Comparison of ENCODE assay signal across 25 mouse cellular contexts in genomic region chr10:127755246-127755645, GRCm38 (mm10). TPM values are rescaled to one million over a fixed set of nuclear protein-coding genes. Genes with fewer than 3 reads are reported as not detected.
DNase-seq lines count a peak whose midpoint lies in the region; ATAC-seq lines count a peak whose summit lies in the region.
"Had no signal": no experiment of that assay in that cellular context is flagged by ENCODE, and none has a peak within 500 bp of the region (broad histone marks: within the 10 kb centered on the region; RNA-seq: fewer than 3 reads in every experiment).

No protein-coding gene starts in this region.

- peak overlapping the region; percentile 35 to 79; a peak in 3 of 4 replicates for H3K27ac ChIP-seq in heart, embryonic 14.5 days (replicated peaks in 1 of 2; ENCODE audit: control insufficient read depth in 1 of 2, insufficient read depth in 1 of 2, low read depth in 2 of 2, low read length in 2 of 2)
- peak overlapping the region; percentile 58 for H3K27ac ChIP-seq in lung, embryonic 15.5 days
- peak overlapping the region; percentile 56 for H3K27ac ChIP-seq in heart, embryonic 16.5 days (ENCODE audit: low read length)
- H3K27ac ChIP-seq: embryonic facial prominence, embryonic 15.5 days; hindbrain, embryonic 14.5 days; intestine, embryonic 15.5 days; layer of hippocampus, adult 2 months; limb, embryonic 13.5 days; neural tube, embryonic 15.5 days had no signal

- no peak for ATAC-seq in heart, embryonic 14.5 days (ENCODE audit: insufficient number of reproducible peaks, insufficient read depth, low FRiP score, low read depth)
- ATAC-seq in lung, embryonic 15.5 days (ENCODE audit: borderline replicate concordance, extremely low read depth, low FRiP score, low TSS enrichment) = no peak
- no peak for ATAC-seq in heart, embryonic 16.5 days (replicated peaks; ENCODE audit: extremely low read depth, insufficient read depth, low FRiP score)
- ATAC-seq: activated CD4-positive, CD25-positive, alpha-beta regulatory T cell, adult 4 months; forebrain, embryonic 16.5 days; midbrain, embryonic 16.5 days had no signal

- no peaks in the 10 kb centered on the region for H3K36me3 ChIP-seq in heart, embryonic 14.5 days (ENCODE audit: control insufficient read depth, insufficient read depth, low read length)
- H3K36me3 ChIP-seq in lung, embryonic 15.5 days = no peaks in the 10 kb centered on the region
- no peaks in the 10 kb centered on the region for H3K36me3 ChIP-seq in heart, embryonic 16.5 days (ENCODE audit: control insufficient read depth, insufficient read depth)
- H3K36me3 ChIP-seq: embryonic facial prominence, embryonic 15.5 days; intestine, embryonic 15.5 days; neural tube, embryonic 15.5 days had no signal

- H3K27me3 ChIP-seq in heart, embryonic 14.5 days (ENCODE audit: control insufficient read depth, insufficient read depth, low read length) = no peaks in the 10 kb centered on the region
- H3K27me3 ChIP-seq in lung, embryonic 15.5 days = no peaks in the 10 kb centered on the region
- no peaks in the 10 kb centered on the region for H3K27me3 ChIP-seq in heart, embryonic 16.5 days (ENCODE audit: control insufficient read depth, insufficient read depth, low read length)
- H3K27me3 ChIP-seq: embryonic facial prominence, embryonic 15.5 days; intestine, embryonic 15.5 days; limb, embryonic 13.5 days; neural tube, embryonic 15.5 days had no signal

- intact Hi-C loops in heart, postnatal 14 days (cut with DNase I) = no loop called here

- peaks cover 7 to 13% of the 10 kb centered on the region in 2 experiments; a peak in 3 of 4 replicates for H3K4me1 ChIP-seq in heart, embryonic 14.5 days (ENCODE audit: control insufficient read depth in 2 of 2, insufficient read depth in 2 of 2, low read length in 2 of 2)
- H3K4me1 ChIP-seq in lung, embryonic 15.5 days = peaks cover 12% of the 10 kb centered on the region
- peaks cover 2% of the 10 kb centered on the region; the same call in 1 of the 2 replicates for H3K4me1 ChIP-seq in heart, embryonic 16.5 days (ENCODE audit: control insufficient read depth, insufficient read depth, low read length)
- H3K4me1 ChIP-seq: embryonic facial prominence, embryonic 15.5 days; neural tube, embryonic 15.5 days had no signal

- peak overlapping the region; percentile 61; the same call in 1 of the 2 replicates for H3K4me2 ChIP-seq in heart, embryonic 14.5 days (ENCODE audit: low read length)
- H3K4me2 ChIP-seq in lung, embryonic 15.5 days = no peak overlapping the region
- H3K4me2 ChIP-seq in heart, embryonic 16.5 days (ENCODE audit: low read depth, low read length) = no peak overlapping the region

- H3K9ac ChIP-seq in heart, embryonic 14.5 days (ENCODE audit: low read length) = no peak overlapping the region
- no peak overlapping the region for H3K9ac ChIP-seq in lung, embryonic 15.5 days
- H3K9ac ChIP-seq in heart, embryonic 16.5 days (ENCODE audit: low read length) = no peak overlapping the region
- H3K9ac ChIP-seq: embryonic facial prominence, embryonic 15.5 days; hindbrain, embryonic 14.5 days; limb, embryonic 13.5 days; neural tube, embryonic 15.5 days had no signal

- no peaks in the 10 kb centered on the region for H3K9me3 ChIP-seq in heart, embryonic 14.5 days (ENCODE audit: control insufficient read depth, low read length)
- H3K9me3 ChIP-seq in lung, embryonic 15.5 days = no peaks in the 10 kb centered on the region
- no peaks in the 10 kb centered on the region for H3K9me3 ChIP-seq in heart, embryonic 16.5 days (replicated peaks; ENCODE audit: control insufficient read depth, low read length)
- H3K9me3 ChIP-seq: embryonic facial prominence, embryonic 15.5 days; intestine, embryonic 15.5 days; limb, embryonic 13.5 days; neural tube, embryonic 15.5 days had no signal

- peak; percentile 22 for DNase-seq in adrenal gland, adult 2 months
- no peak for DNase-seq in adrenal gland, postnatal 36 days
- DNase-seq in heart, postnatal 14 days = no peak
- no peak for DNase-seq in lung, postnatal 25 days (ENCODE audit: low spot score)
- DNase-seq in embryo, embryonic 10.5 days (ENCODE audit: low spot score) = no peak
- DNase-seq: cerebellum, adult 18-20 months; layer of hippocampus, postnatal 36 days; spleen, adult 18-20 months; thymus, adult 18-20 months had no signal

- WGBS in heart, embryonic 14.5 days = 37% methylated on average over 3 of the region's 3 CpGs
- 44% methylated on average over 3 of the region's 3 CpGs for WGBS in lung, embryonic 15.5 days
- 40% methylated on average over 3 of the region's 3 CpGs for WGBS in heart, embryonic 16.5 days

- H3K4me3 ChIP-seq in heart, embryonic 14.5 days (ENCODE audit: control insufficient read depth in 1 of 2, insufficient read depth in 1 of 2, low read depth in 1 of 2, low read length in 2 of 2) = no peak overlapping the region
- no peak overlapping the region for H3K4me3 ChIP-seq in lung, embryonic 15.5 days
- no peak overlapping the region for H3K4me3 ChIP-seq in heart, embryonic 16.5 days (ENCODE audit: low read length)
- H3K4me3 ChIP-seq: neural tube, embryonic 15.5 days had no signal

RNA-seq across cellular contexts. Expression of gene Gpr182, which starts 3.7 kb away (rescaled TPM):
- total RNA-seq in adrenal gland, adult 2 months (2021) = 1 to 10 TPM; 8.2 to 8.5 TPM
- 18.5 and 21.0 TPM in 2 replicates for polyA plus RNA-seq in adrenal gland, adult 2 months (2012; rRNA removed)
- total RNA-seq in adrenal gland, postnatal 36 days (2021) = 10 to 100 TPM in 1 of 2 experiments, 1 to 10 TPM in 1; 7.3 to 10.9 TPM
- polyA plus RNA-seq in heart, embryonic 14.5 days (2014; fragmentation: Nextera tagmentation; extraction: Ambion mirVana) = 6.1 and 9.3 TPM in 2 replicates
- total RNA-seq in heart, postnatal 14 days (2021) = 1 to 10 TPM; 3.4 to 4.6 TPM
- 10.4 and 11.8 TPM in 2 replicates for polyA plus RNA-seq in lung, embryonic 15.5 days (2015; fragmentation: Nextera tagmentation; extraction: Ambion mirVana)
- 16.1 and 19.0 TPM in 2 replicates for polyA plus RNA-seq in heart, embryonic 16.5 days (2015; fragmentation: Nextera tagmentation; extraction: Ambion mirVana)
- total RNA-seq: granulocyte monocyte progenitor cell, adult 5-6 weeks had no signal

RNA-seq across cellular contexts. Expression of gene Rdh1, which starts 4.3 kb away (rescaled TPM):
- total RNA-seq in adrenal gland, adult 2 months (2021) = 1 to 10 TPM in 1 of 2 experiments, under 1 TPM in 1; 0.41 to 1.5 TPM
- polyA plus RNA-seq in adrenal gland, adult 2 months (2012; rRNA removed) = 0.98 and 1.4 TPM in 2 replicates
- 1 to 10 TPM in 1 of 2 experiments, under 1 TPM in 1; 0.63 to 1.2 TPM for total RNA-seq in adrenal gland, postnatal 36 days (2021)
- polyA plus RNA-seq in heart, embryonic 14.5 days (2014; fragmentation: Nextera tagmentation; extraction: Ambion mirVana) = not detected in 2 replicates
- total RNA-seq in heart, postnatal 14 days (2021) = under 1 TPM in 1 of 2 experiments, not detected in 1; 0.05 TPM
- polyA plus RNA-seq in lung, embryonic 15.5 days (2015; fragmentation: Nextera tagmentation; extraction: Ambion mirVana) = not detected in 2 replicates
- not detected in 2 replicates for polyA plus RNA-seq in heart, embryonic 16.5 days (2015; fragmentation: Nextera tagmentation; extraction: Ambion mirVana)
- total RNA-seq: gastrocnemius, adult 18-20 months; granulocyte monocyte progenitor cell, adult 5-6 weeks had no signal
- polyA plus RNA-seq: forebrain, embryonic 16.5 days; hindbrain, embryonic 14.5 days; intestine, embryonic 15.5 days; limb, embryonic 13.5 days; midbrain, embryonic 16.5 days; neural tube, embryonic 15.5 days had no signal

RNA-seq across cellular contexts. Expression of gene Rdh16f1, which starts 4.3 kb away (rescaled TPM):
- 1 to 10 TPM; 1.1 to 2.9 TPM for total RNA-seq in adrenal gland, adult 2 months (2021)
- 1.5 TPM in 2 replicates for polyA plus RNA-seq in adrenal gland, adult 2 months (2012; rRNA removed)
- 1 to 10 TPM; 1.2 to 2.3 TPM for total RNA-seq in adrenal gland, postnatal 36 days (2021)
- polyA plus RNA-seq in heart, embryonic 14.5 days (2014; fragmentation: Nextera tagmentation; extraction: Ambion mirVana) = not detected in 2 replicates
- total RNA-seq in heart, postnatal 14 days (2021) = under 1 TPM; 0.15 to 0.22 TPM
- polyA plus RNA-seq in lung, embryonic 15.5 days (2015; fragmentation: Nextera tagmentation; extraction: Ambion mirVana) = 0.15 TPM in 1 of 2 replicates, not detected in the other
- polyA plus RNA-seq in heart, embryonic 16.5 days (2015; fragmentation: Nextera tagmentation; extraction: Ambion mirVana) = not detected in 2 replicates
- total RNA-seq: granulocyte monocyte progenitor cell, adult 5-6 weeks; layer of hippocampus, postnatal 36 days; left cerebral cortex, postnatal 14 days had no signal
- polyA plus RNA-seq: forebrain, embryonic 16.5 days; hindbrain, embryonic 14.5 days; intestine, embryonic 15.5 days; limb, embryonic 13.5 days; neural tube, embryonic 15.5 days had no signal

RNA-seq across cellular contexts. Expression of gene Zbtb39, which starts 15.9 kb away (rescaled TPM):
- 10 to 100 TPM; 11.0 to 11.8 TPM for total RNA-seq in adrenal gland, adult 2 months (2021)
- 5.6 and 5.8 TPM in 2 replicates for polyA plus RNA-seq in adrenal gland, adult 2 months (2012; rRNA removed)
- 10 to 100 TPM; 10.2 to 12.7 TPM for total RNA-seq in adrenal gland, postnatal 36 days (2021)
- 2.3 and 2.6 TPM in 2 replicates for polyA plus RNA-seq in heart, embryonic 14.5 days (2014; fragmentation: Nextera tagmentation; extraction: Ambion mirVana)
- total RNA-seq in heart, postnatal 14 days (2021) = 1 to 10 TPM; 7.5 to 8.3 TPM
- polyA plus RNA-seq in lung, embryonic 15.5 days (2015; fragmentation: Nextera tagmentation; extraction: Ambion mirVana) = 2.9 and 3.1 TPM in 2 replicates
- polyA plus RNA-seq in heart, embryonic 16.5 days (2015; fragmentation: Nextera tagmentation; extraction: Ambion mirVana) = 1.4 and 1.6 TPM in 2 replicates

RNA-seq across cellular contexts. Expression of gene Rdh9, which starts 20.9 kb away (rescaled TPM):
- under 1 TPM in 1 of 2 experiments, not detected in 1; 0.46 TPM for total RNA-seq in adrenal gland, adult 2 months (2021)
- 0.22 and 0.31 TPM in 2 replicates for polyA plus RNA-seq in adrenal gland, adult 2 months (2012; rRNA removed)
- under 1 TPM in 1 of 2 experiments, not detected in 1; 0.36 TPM for total RNA-seq in adrenal gland, postnatal 36 days (2021)
- 0.09 and 0.14 TPM in 2 replicates for polyA plus RNA-seq in heart, embryonic 14.5 days (2014; fragmentation: Nextera tagmentation; extraction: Ambion mirVana)
- not detected for total RNA-seq in heart, postnatal 14 days (2021)
- 0.15 TPM in 1 of 2 replicates, not detected in the other for polyA plus RNA-seq in lung, embryonic 15.5 days (2015; fragmentation: Nextera tagmentation; extraction: Ambion mirVana)
- 0.09 and 0.24 TPM in 2 replicates for polyA plus RNA-seq in heart, embryonic 16.5 days (2015; fragmentation: Nextera tagmentation; extraction: Ambion mirVana)
- total RNA-seq: adrenal gland, postnatal 25 days; gastrocnemius, adult 18-20 months; granulocyte monocyte progenitor cell, adult 5-6 weeks had no signal
- polyA plus RNA-seq: embryonic facial prominence, embryonic 15.5 days; midbrain, embryonic 16.5 days had no signal
